Mouse (Mus musculus) embryonic fibroblast, embryonic 13.5 days (primary cell): ENCODE data around the gene Ddx5.

Experiments used
- CTCF ChIP-seq: IDR thresholded peaks from 2 replicates; pipeline ENCODE4 v1.5.1; 2011; ENCODE audit warnings: mild to moderate bottlenecking, control low read depth, low read length, moderate library complexity, borderline replicate concordance; ENCODE audit not compliant: insufficient read depth
- POLR2A ChIP-seq: IDR thresholded peaks from 2 replicates; pipeline ENCODE4 v1.6.1; 2011; ENCODE audit warnings: low read depth, mild to moderate bottlenecking, control low read depth, low read length, moderate library complexity

DNA sequence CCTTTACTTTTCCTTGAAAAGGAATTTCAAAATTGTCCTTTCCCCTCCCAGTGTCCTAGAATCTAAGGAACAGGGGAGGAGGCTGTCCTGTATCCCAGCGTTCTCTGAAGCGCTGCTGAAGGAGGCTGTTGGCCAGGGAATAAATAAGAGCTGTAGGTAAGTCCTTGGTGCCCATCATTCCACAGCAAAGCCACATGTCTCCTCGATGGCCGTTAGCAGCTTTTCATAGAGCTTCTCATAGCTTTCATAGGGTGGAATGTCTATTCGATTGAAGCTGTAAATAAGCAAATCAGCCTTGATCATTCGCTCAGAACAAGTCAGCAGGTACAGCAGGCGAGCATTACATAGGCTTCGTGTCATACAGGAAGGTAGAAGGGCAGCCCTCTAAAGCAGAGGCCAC lies 33.5 kb upstream of the Ddx5 start:
- TF ChIP-seq CTCF (no peak), POLR2A (no peak)
